Mouse (Mus musculus) G1E (cell line): ENCODE data around the gene Sec14l2.

Source experiments
- CTCF ChIP-seq: IDR thresholded peaks from 2 replicates; pipeline ENCODE4 v1.5.1; 2012; ENCODE audit warnings: low read depth, low read length, inconsistent platforms, mixed read lengths
- TAL1 ChIP-seq: conservative IDR thresholded peaks from 2 replicates; pipeline ENCODE4 v1.6.1; 2012; ENCODE audit warnings: low read depth, low read length, inconsistent platforms, mixed read lengths

GRCm38 (mm10) chr11:4113496-4113895 lies 9.7 kb downstream of the Sec14l2 start:
- TF ChIP-seq CTCF (no peak), TAL1 (no peak)
